Mouse (Mus musculus): ENCODE results near the gene Glipr1l1.
"Not testable (repeated sequence)": the region's sequence is repeated elsewhere in the genome, so short reads cannot be mapped to it uniquely, and the experiment has no call there.

The Glipr1l1 gene

GRCm38 (mm10) chr10:112059702-112060582 lies at the start of gene Glipr1l1:
Gene Glipr1l1, plus strand, starts transcription at chr10:112060189.
- DNase-seq (ENCODE audit: low spot score in 2 of 2): no peak

DNA sequence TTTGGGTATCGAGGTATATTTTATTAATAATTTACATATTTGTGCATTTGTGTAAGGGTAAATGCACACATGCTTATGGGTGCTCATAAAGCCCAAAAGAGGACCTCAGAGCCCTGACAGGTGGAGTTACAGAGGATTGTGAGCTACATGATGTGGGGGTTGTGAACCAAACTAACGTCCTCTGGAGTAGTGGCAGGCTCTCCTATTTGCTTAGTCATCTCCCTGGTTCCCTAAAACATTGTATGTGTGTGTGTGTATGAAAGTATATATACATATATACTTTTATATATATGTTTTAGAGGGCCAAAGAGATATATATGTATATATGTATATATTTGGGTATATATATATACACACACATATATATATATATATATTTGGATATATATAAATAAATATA lies 36.4 kb upstream of the Glipr1l1 start:
- no peak for DNase-seq (ENCODE audit: low spot score in 2 of 2)

- DNase-seq (ENCODE audit: low spot score in 2 of 2): not testable (repeated sequence)
Observed at GRCm38 (mm10) chr10:112028689-112029088, 31.3 kb upstream of the Glipr1l1 start.

DNA sequence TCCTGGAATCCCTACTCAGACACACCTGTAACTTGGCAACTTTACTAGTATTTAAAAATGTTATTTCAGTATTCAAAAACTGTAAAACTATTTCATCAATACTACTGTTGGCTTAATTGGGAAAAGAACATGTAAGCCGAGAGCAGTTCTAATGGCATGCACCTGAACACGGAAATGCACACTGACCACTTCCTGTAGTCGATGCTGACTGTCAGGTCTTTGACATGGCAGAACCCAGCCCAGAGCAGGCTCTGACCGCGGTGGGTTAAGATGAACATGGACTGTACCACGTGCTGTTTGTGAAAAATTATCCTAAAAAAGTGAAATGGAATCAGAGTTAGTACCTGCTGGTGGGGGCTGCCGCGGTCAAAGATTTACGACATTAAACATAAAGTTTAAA lies 16.5 kb upstream of the Glipr1l1 start:
- DNase-seq (ENCODE audit: low spot score in 2 of 2): not testable (repeated sequence)

GRCm38 (mm10) chr10:112044283-112044682 lies 15.7 kb upstream of the Glipr1l1 start:
- not testable (repeated sequence) for DNase-seq (ENCODE audit: low spot score in 2 of 2)

- no peak for DNase-seq (ENCODE audit: low spot score in 2 of 2)
Observed at GRCm38 (mm10) chr10:112051220-112051619, 8.8 kb upstream of the Glipr1l1 start.

DNA sequence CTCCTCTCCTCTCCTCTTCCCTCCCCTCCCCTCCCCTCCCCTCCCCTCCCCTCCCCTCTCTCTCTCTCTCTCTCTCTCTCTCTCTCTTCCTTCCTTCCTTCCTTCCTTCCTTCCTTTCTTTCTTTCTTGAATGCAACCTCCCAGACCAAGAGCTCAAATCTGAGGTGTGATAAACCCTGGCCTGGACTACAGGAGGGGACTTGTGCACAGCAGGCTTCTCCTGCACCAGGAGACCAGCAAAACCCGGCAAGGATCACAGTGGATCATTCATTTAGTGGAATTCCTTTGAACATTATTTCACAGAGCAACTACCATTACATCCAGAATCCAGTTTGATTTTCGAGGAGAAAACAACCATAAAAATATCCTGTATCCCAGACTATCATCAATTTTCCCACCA lies 8.0 kb upstream of the Glipr1l1 start:
- DNase-seq (ENCODE audit: low spot score in 2 of 2): not testable (repeated sequence)

- DNase-seq (ENCODE audit: low spot score in 2 of 2): not testable (repeated sequence)
Observed at GRCm38 (mm10) chr10:112060583-112060934, 570 bp downstream of the Glipr1l1 start.

GRCm38 (mm10) chr10:112080044-112080443 lies 20.1 kb downstream of the Glipr1l1 start:
- DNase-seq (ENCODE audit: low spot score in 2 of 2): no peak

- DNase-seq (ENCODE audit: low spot score in 2 of 2): no peak
Observed at GRCm38 (mm10) chr10:112083157-112083556, 23.2 kb downstream of the Glipr1l1 start, which contains the start of gene Glipr1l2. Gene Glipr1l2, plus strand, starts transcription at chr10:112083354.

DNA sequence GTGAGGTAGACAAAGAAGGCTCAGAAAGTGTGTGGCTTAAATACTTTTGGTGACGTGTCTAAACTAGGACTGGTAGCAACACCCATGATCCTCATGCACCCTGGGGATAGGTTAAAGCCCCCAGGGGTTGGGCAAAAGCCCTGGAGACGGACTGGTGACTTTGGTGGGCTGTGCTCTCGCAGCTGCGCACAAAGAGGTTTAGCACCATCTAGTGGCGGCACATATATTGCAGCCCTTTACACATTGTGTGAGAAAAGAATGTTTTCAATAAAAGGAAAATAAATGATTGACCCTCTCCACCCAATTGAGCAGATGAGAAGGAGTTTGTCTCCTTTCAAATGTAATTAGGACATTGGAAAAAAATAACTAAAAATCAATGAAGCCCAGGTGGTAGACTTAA lies 45.8 kb downstream of the Glipr1l1 start:
- peak in 1 of 2 experiments; percentile 61 for DNase-seq (ENCODE audit: low spot score in 2 of 2)

- no peak for DNase-seq (ENCODE audit: low spot score in 2 of 2)
Observed at GRCm38 (mm10) chr10:112110401-112110800, 50.4 kb downstream of the Glipr1l1 start.

DNA sequence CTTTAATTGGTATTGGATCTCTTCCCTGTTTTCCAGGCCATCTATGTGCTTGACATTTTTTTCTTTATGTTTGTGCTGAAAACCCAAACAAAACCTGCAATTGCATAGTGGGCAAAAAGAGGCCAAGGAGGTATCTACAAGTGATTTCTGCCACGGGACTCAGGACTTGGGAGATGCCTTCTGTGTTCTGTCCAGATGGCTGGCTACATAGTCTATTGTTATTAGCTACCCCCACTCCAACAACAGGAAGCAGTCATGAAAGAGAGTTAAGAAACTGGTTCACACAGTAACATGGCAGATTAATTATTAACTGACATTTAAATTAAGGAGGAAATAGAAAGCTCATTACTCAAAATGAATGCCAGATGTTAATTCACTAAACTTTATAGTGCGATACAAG lies 65.1 kb downstream of the Glipr1l1 start:
- DNase-seq (ENCODE audit: low spot score in 2 of 2): not testable (repeated sequence)

- DNase-seq (ENCODE audit: low spot score in 2 of 2): not testable (repeated sequence)
Observed at GRCm38 (mm10) chr10:112127682-112128230, 67.8 kb downstream of the Glipr1l1 start.
